Mouse (Mus musculus) bone marrow macrophage, adult 2 months (primary cell): ENCODE measurements at regions not wholly inside any gene's neighbourhood (a gene's known extent, or its start where the extent isn't known, plus 50 kb on each side); places are given as distances from the start of the nearest gene placed in this dataset.
A peak's percentile ranks its signal among the peaks of the same experiment; 100 is the strongest.

Experiments
- H3K27ac ChIP-seq: 2 replicates; pipeline ENCODE4 v1.5.1; 2012; ENCODE audit warnings: low read depth, low read length; ENCODE audit not compliant: insufficient read depth
- H3K4me1 ChIP-seq: 2 replicates; pipeline ENCODE4 v1.6.1; 2012; ENCODE audit warnings: low read length; ENCODE audit not compliant: control insufficient read depth, insufficient read depth
- H3K4me3 ChIP-seq: 2 replicates; pipeline ENCODE4 v1.5.1; 2012; ENCODE audit warnings: mild to moderate bottlenecking, low read length, moderate library complexity; ENCODE audit not compliant: insufficient read depth
- CTCF ChIP-seq: IDR thresholded peaks from 2 replicates; pipeline ENCODE4 v1.5.1; 2012; ENCODE audit warnings: low read depth, mild to moderate bottlenecking, low read length, moderate library complexity
- POLR2A ChIP-seq: IDR thresholded peaks from 2 replicates; pipeline ENCODE4 v1.6.1; 2012; ENCODE audit warnings: mild to moderate bottlenecking, low read depth, low read length, borderline replicate concordance

GRCm38 (mm10) chr9:113427281-113427680, 280.8 kb downstream of the Pdcd6ip start:
- TF ChIP-seq CTCF (no peak), POLR2A (no peak)
- H3K4me3 ChIP-seq: no peak overlapping the region
- no peaks in the 10 kb centered on the region for H3K4me1 ChIP-seq
- no peak overlapping the region for H3K27ac ChIP-seq

GRCm38 (mm10) chr9:113426324-113426723, 281.7 kb downstream of the Pdcd6ip start:
- no peaks in the 10 kb centered on the region for H3K4me1 ChIP-seq
- no peak overlapping the region for H3K4me3 ChIP-seq
- TF ChIP-seq POLR2A (no peak), CTCF (no peak)
- H3K27ac ChIP-seq: no peak overlapping the region

GRCm38 (mm10) chr9:113421645-113422044, 286.4 kb downstream of the Pdcd6ip start:
- H3K4me3 ChIP-seq: no peak overlapping the region
- no peaks in the 10 kb centered on the region for H3K4me1 ChIP-seq
- H3K27ac ChIP-seq: no peak overlapping the region
- no peak for TF ChIP-seq POLR2A
- no peak for TF ChIP-seq CTCF

- Histone ChIP-seq H3K4me1 (no peaks in the 10 kb centered on the region), H3K4me3 (no peak overlapping the region), H3K27ac (no peak overlapping the region)
- TF ChIP-seq CTCF: no peak
Observed at GRCm38 (mm10) chr9:113421121-113421520, 286.9 kb downstream of the Pdcd6ip start.

- H3K4me3 ChIP-seq: no peak overlapping the region
- no peak overlapping the region for H3K27ac ChIP-seq
- H3K4me1 ChIP-seq: no peaks in the 10 kb centered on the region
- TF ChIP-seq CTCF (peak; percentile 4; the same call in 1 of the 2 replicates), POLR2A (no peak)
Observed at GRCm38 (mm10) chr9:113419801-113420200, 288.3 kb downstream of the Pdcd6ip start.

GRCm38 (mm10) chr9:113417106-113417505, 291.0 kb downstream of the Pdcd6ip start:
- H3K4me1 ChIP-seq: no peaks in the 10 kb centered on the region
- TF ChIP-seq POLR2A (no peak), CTCF (no peak)
- no peak overlapping the region for H3K27ac ChIP-seq
- no peak overlapping the region for H3K4me3 ChIP-seq

GRCm38 (mm10) chr9:113415511-113415931, 292.5 kb downstream of the Pdcd6ip start:
- Histone ChIP-seq H3K4me1 (no peaks in the 10 kb centered on the region), H3K27ac (no peak overlapping the region), H3K4me3 (no peak overlapping the region)
- no peak for TF ChIP-seq CTCF
- TF ChIP-seq POLR2A: no peak

- no peaks in the 10 kb centered on the region for H3K4me1 ChIP-seq
Observed at GRCm38 (mm10) chr9:113414690-113415089, 293.4 kb downstream of the Pdcd6ip start.

GRCm38 (mm10) chr9:113413851-113414250, 294.2 kb downstream of the Pdcd6ip start:
- Histone ChIP-seq H3K4me3 (no peak overlapping the region), H3K27ac (no peak overlapping the region), H3K4me1 (no peaks in the 10 kb centered on the region)
- TF ChIP-seq POLR2A (no peak), CTCF (no peak)

More at GRCm38 (mm10) chr9:113414690-113415089, 293.4 kb downstream of the Pdcd6ip start:
- Histone ChIP-seq H3K27ac (no peak overlapping the region), H3K4me3 (no peak overlapping the region)
- TF ChIP-seq POLR2A (no peak), CTCF (no peak)

GRCm38 (mm10) chr9:113411638-113412037, 296.4 kb downstream of the Pdcd6ip start:
- Histone ChIP-seq H3K27ac (no peak overlapping the region), H3K4me1 (no peaks in the 10 kb centered on the region), H3K4me3 (no peak overlapping the region)
- TF ChIP-seq POLR2A (no peak), CTCF (no peak)

GRCm38 (mm10) chr9:113408521-113408920, 299.5 kb downstream of the Pdcd6ip start:
- H3K4me1 ChIP-seq: no peaks in the 10 kb centered on the region
- no peak overlapping the region for H3K27ac ChIP-seq
- no peak overlapping the region for H3K4me3 ChIP-seq
- no peak for TF ChIP-seq CTCF
- no peak for TF ChIP-seq POLR2A
